Mouse (Mus musculus) right cerebral cortex, postnatal 14 days (tissue): ENCODE data around the gene Htr1d.

ENCODE experiments used
- DNase-seq: peaks from one replicate; pipeline ENCODE4 v3.0.0; 2022

Gene Htr1d

DNA sequence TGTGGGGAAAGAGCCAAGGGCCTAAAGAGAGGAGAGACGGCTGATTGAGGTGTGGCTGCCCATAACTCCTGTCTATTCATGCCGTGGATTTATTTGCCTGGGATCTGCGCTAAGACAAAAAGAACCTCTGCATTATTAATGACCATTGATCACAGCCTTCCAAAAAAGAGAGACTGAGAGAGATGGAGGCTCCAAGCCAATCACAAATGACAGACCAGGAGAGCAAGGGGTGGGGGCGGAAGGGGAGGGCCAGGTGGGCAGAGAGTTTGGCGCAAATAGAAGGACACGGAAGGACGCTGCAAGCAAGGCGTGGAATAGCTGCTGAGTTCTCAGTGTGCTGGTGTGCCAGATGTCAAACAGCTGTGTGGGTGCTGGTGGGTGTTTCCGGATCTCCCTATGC is at the start of gene Htr1d:
TSS of gene Htr1d (plus strand) at position 301 of the 400 bp plus-strand sequence.
- no peak for DNase-seq

- no peak for DNase-seq
Observed at GRCm38 (mm10) chr4:136377001-136377400, 46.3 kb upstream of the Htr1d start.

- no peak for DNase-seq
Observed at GRCm38 (mm10) chr4:136383052-136383451, 40.3 kb upstream of the Htr1d start.

DNA sequence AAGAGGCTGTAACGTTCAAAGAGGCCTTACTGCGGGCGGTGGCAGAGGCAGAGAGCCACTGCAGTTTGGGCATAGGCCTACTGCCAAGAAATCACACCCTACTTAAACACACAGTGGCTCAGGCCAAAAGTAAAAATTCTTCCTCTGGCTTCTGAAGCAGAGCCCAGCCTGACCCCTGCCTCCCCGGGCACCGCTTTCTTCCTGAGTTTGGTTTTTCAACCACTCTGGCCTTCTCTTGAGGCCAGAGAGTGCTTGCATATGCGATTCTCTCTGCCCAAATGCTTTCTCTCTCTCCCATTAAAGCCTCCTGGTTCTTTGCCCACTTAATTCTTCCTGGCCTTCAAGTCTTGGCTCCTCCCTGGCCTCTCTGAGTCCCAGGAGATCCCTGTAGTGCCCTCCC is 39.5 kb upstream of the Htr1d start:
- no peak for DNase-seq

GRCm38 (mm10) chr4:136387261-136387660 is 36.1 kb upstream of the Htr1d start:
- DNase-seq, result no peak

- DNase-seq, result no peak
Observed at GRCm38 (mm10) chr4:136401806-136402205, 21.5 kb upstream of the Htr1d start.

GRCm38 (mm10) chr4:136407831-136408230 is 15.5 kb upstream of the Htr1d start:
- DNase-seq, result no peak

- no peak for DNase-seq
Observed at GRCm38 (mm10) chr4:136411995-136412765, 11.1 kb upstream of the Htr1d start.

GRCm38 (mm10) chr4:136415477-136415876 is 7.8 kb upstream of the Htr1d start:
- no peak for DNase-seq

DNA sequence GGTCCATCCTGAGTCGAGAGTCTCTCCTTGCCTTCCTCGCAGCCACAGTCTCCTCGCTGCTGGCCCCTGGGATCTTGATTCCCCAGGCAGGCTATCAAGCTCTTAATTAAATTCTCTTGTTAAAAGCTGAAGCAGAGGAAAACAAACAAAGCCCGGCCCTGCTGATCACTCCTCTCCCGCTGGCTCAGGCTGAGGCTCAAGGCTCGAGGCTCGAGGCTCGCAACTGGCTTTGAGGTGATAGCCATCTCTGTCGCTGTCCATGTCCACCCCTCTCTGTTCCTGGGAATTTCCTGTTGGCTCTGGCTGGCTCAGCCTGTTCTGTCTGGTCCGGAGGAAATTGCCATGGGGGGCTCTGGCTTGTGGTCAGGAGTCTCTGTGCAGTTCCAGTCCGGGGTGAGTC is 4.4 kb upstream of the Htr1d start:
- DNase-seq, result no peak

DNA sequence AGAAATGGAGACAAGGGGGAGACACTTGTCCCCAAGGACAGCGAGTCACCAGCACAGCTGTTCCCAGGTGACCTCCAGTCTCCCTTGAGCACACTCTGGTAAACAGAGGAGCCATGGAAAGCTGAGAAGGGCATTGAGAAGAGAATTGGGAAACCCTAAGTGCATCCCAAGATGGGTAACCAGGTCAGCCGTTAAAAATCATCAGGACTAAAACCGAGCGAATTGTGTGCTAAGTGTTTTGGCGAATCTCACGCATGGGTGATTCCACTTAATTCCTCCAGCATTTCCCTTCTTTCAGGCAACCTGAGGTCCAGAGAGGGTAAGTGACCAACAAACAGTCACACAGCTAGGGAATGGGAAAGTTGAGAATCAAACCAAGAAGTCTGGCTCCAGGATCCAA is 3.9 kb upstream of the Htr1d start:
- no peak for DNase-seq

- peak; percentile 13 for DNase-seq
Observed at GRCm38 (mm10) chr4:136424120-136424999, 1.0 kb downstream of the Htr1d start.

DNA sequence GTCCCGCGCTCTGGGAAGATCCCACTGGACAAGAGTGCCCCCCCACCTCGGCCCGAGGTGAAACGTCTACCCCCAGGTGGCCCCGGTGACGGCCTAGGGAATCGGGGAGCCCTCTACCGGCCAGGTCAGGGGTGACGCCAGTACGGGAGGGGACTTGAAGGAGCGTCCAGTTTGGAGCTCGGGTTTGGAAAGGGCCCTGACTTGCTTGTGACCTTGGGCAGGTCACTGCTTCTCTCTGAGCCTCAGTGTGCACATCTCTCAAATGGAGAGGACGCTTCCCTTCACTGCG is 1.6 kb downstream of the Htr1d start:
- DNase-seq, result peak; percentile 18

GRCm38 (mm10) chr4:136430609-136431375 is 7.5 kb downstream of the Htr1d start:
- DNase-seq, result no peak

DNA sequence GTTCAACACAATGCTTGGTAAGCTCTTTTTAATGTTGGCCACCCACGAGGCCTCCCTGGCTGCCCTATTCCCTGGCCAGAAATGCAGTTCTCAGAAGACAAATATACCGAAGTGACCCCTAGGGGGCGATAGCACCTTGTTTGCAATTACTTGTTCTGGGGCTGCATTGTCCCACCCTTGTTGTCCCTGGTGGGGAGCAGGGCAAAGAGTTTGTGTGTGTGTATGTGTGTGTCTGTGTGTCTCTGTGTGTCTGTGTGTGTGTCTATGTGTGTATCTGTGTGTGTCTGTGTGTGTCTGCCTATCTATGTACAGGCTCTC is 8.0 kb downstream of the Htr1d start:
- DNase-seq, result peak; percentile 50

GRCm38 (mm10) chr4:136434029-136434428 is 10.7 kb downstream of the Htr1d start:
- DNase-seq, result no peak

DNA sequence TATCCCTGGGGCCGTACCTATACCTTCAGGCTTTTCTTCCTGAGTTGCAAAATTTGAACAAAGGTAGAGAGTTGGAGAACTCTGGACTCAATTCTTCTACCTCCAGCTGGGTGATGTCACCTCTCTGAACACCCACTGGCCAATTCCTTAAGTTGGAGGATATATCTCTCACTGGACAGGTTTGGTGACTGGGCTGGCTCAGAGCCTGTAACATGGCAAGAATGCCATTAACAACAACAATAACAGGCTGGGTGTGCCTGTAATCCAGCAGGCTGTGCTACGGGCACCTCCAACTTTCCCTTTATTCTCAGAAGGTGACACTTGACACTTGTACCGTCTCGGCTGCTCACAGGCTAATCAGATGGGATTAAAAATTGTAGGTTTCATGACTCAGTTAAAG is 15.8 kb downstream of the Htr1d start:
- DNase-seq, result no peak

GRCm38 (mm10) chr4:136441354-136442043 is 18.2 kb downstream of the Htr1d start:
- DNase-seq, result no peak

DNA sequence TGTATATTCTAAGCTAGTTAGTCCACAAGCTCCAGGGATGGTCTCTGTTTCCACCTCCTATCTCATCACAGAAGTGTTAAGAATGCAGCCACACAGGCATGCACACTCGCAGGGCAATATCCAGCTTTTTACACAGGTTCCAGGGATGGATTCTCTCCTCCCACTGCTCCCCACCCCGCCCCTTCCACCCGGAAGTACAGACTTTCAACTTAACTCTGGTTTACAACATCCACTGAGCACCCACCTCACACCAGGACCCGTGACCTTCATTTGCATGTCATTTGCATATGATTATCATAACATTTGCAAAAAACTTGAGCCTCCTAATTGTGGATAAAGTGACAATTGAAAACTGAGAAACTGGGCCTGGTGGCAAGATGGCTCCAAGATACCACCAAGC is 21.2 kb downstream of the Htr1d start:
- no peak for DNase-seq

- no peak for DNase-seq
Observed at GRCm38 (mm10) chr4:136449795-136450194, 26.5 kb downstream of the Htr1d start.

DNA sequence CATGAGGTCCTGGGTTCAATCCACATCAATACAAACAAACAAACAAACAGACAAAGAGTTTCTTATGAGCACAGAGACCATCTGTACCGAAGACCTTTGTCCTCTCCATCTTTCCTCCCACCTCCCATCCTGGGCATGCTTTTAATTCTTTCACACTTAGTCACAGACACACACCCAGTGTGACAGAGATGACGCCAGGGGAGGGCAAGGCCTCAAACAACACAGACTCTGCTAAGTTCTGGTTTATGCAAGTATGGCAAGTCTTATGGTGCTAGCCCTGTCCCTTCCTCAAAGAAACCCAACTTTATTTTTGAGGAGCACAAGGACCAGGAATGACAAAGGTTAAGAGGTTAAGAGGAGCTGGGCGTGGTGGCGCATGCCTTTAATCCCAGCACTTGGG is 26.9 kb downstream of the Htr1d start:
- DNase-seq, result no peak

DNA sequence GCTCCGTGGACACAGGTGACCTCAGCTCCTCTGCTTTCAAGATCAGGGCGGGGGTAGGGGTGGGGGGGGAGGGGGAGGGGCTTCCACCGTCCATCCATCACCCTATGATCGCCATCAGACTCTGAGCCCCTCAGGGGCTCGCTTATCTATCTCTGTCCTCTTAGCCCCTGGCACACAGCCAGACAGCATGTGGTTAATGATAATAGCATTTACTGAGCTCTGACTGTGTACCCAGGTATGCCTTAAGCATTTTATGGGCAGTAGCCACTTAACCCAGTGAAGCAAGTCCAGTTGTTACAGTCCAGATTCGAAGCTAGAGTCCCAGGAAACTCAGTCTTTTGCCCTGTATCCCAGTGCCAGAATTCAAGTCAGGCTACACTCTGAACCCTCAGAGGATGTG is 28.2 kb downstream of the Htr1d start:
- no peak for DNase-seq

DNA sequence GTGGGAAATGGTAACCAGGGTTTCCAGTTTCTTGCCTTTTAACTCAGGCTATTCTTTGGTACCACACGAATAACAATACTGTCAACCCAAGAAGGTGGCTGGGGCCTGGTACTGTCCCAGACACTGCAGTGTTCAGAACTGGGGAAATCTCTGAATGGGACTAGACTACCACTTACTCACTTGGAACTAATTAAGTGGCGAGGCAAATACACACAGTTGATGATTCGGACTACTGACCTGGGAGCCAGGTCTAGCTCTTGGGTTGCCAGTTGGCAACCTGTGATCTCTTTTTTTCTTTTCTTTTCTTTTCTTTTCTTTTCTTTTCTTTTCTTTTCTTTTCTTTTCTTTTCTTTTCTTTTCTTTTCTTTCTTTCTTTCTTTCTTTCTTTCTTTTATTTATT is 29.0 kb downstream of the Htr1d start:
- no peak for DNase-seq
